In the genomic region with DNA sequence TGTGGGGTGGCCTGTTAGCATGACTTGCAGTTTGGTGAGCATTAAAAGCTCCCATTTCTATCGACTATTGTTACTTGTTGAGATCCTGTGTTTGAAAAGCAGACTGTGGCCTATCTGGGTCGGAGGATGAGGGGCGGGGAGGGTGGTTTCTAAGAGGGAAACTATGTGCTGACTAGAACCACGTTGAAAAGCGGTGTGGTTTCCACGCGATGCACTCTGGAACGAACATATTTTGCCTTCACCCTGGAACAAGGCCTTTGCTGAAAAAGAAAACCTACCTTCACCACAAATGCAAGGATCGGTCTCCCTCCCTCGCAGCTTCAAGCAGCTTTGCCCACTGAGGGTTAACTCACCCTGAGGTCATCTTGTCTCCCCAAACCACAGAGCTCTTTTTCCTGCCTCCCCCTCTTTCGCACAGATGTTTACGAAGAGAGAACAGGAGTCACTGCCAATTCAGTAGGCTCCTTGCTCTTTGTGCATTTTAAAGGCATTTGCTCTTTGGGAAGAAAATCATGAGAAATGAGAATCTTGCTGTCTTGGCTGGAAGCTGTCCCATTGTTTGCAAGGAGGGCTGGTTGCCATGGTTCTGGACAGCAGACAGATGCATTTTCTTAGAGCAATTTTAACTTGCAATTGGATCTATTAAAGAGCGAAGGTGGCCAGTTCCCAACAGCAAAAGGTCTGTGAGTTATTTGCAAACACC, we compare ENCODE assay signal across 9 mouse cellular contexts.
DNase-seq lines count a peak whose midpoint lies in the region; ATAC-seq and TF ChIP-seq lines count a peak whose summit lies in the region.
"Had no signal": no experiment of that assay in that cellular context is flagged by ENCODE, and none has a peak within 500 bp of the region (broad histone marks: within the 10 kb centered on the region; RNA-seq: fewer than 3 reads in every experiment).

No protein-coding gene starts in this region.

- H3K27me3 ChIP-seq in forebrain, embryonic 10.5 days (ENCODE audit: poor library complexity, severe bottlenecking): no peaks in the 10 kb centered on the region
- H3K27me3 ChIP-seq in forebrain, embryonic 13.5 days: no peaks in the 10 kb centered on the region
- H3K27me3 ChIP-seq in neural tube, embryonic 13.5 days: no peaks in the 10 kb centered on the region
- H3K27me3 ChIP-seq in neural tube, embryonic 15.5 days (replicated peaks): no peaks in the 10 kb centered on the region

- H3K36me3 ChIP-seq in forebrain, embryonic 10.5 days (replicated peaks): no peaks in the 10 kb centered on the region
- no peaks in the 10 kb centered on the region for H3K36me3 ChIP-seq in forebrain, embryonic 13.5 days (ENCODE audit: poor library complexity, severe bottlenecking)
- H3K36me3 ChIP-seq in neural tube, embryonic 13.5 days: no peaks in the 10 kb centered on the region
- H3K36me3 ChIP-seq in neural tube, embryonic 15.5 days: no peaks in the 10 kb centered on the region

- no peak for ATAC-seq in forebrain, embryonic 13.5 days
- ATAC-seq in neural tube, embryonic 13.5 days (ENCODE audit: low read depth): peak; percentile 24; the same call in 1 of the 2 replicates
- ATAC-seq in neural tube, embryonic 15.5 days (ENCODE audit: low FRiP score): peak; percentile 38; the same call in 1 of the 2 replicates
- no peak for ATAC-seq in cerebellum, adult (ENCODE audit: insufficient number of reproducible peaks, low FRiP score, low TSS enrichment)

- H3K27ac ChIP-seq in forebrain, embryonic 10.5 days: peak overlapping the region; percentile 36; the same call in 1 of the 2 replicates
- H3K27ac ChIP-seq in forebrain, embryonic 13.5 days: no peak overlapping the region
- peak overlapping the region; percentile 52 for H3K27ac ChIP-seq in neural tube, embryonic 13.5 days (replicated peaks)
- peak overlapping the region; percentile 78 for H3K27ac ChIP-seq in layer of hippocampus, adult 2 months
- H3K27ac ChIP-seq in neural tube, embryonic 15.5 days (replicated peaks): peak overlapping the region; percentile 68

- no peak overlapping the region for H3K4me3 ChIP-seq in forebrain, embryonic 10.5 days
- no peak overlapping the region for H3K4me3 ChIP-seq in forebrain, embryonic 13.5 days
- no peak overlapping the region for H3K4me3 ChIP-seq in neural tube, embryonic 13.5 days
- no peak overlapping the region for H3K4me3 ChIP-seq in layer of hippocampus, adult 2 months
- H3K4me3 ChIP-seq in neural tube, embryonic 15.5 days (replicated peaks): no peak overlapping the region
- H3K4me3 ChIP-seq: erythroblast, embryonic 14.5 days had no signal

- H3K4me2 ChIP-seq in forebrain, embryonic 13.5 days: no peak overlapping the region
- no peak overlapping the region for H3K4me2 ChIP-seq in neural tube, embryonic 13.5 days
- 0 out of 2 replicates have a peak overlapping the region, but pooled peaks have one; percentile 6 for H3K4me2 ChIP-seq in neural tube, embryonic 15.5 days

- DNase-seq in forebrain, embryonic 10.5 days (ENCODE audit: extremely low spot score, low spot score): no peak
- DNase-seq in neural tube, embryonic 10.5 days (ENCODE audit: extremely low spot score, low spot score): no peak
- DNase-seq in layer of hippocampus, adult 2 months (ENCODE audit: low spot score in 2 of 2): peak in 1 of 2 experiments; percentile 45
- no peak for DNase-seq in adrenal gland, adult (ENCODE audit: inconsistent age in 2 of 2, low spot score in 1 of 2)

- H3K4me1 ChIP-seq in forebrain, embryonic 10.5 days: peaks cover 30% of the 10 kb centered on the region
- peaks cover 31% of the 10 kb centered on the region for H3K4me1 ChIP-seq in forebrain, embryonic 13.5 days
- H3K4me1 ChIP-seq in neural tube, embryonic 13.5 days (replicated peaks): peaks cover 46% of the 10 kb centered on the region
- peaks cover 25% of the 10 kb centered on the region for H3K4me1 ChIP-seq in neural tube, embryonic 15.5 days

- H3K9me3 ChIP-seq in forebrain, embryonic 10.5 days: no peaks in the 10 kb centered on the region
- H3K9me3 ChIP-seq in forebrain, embryonic 13.5 days (replicated peaks): no peaks in the 10 kb centered on the region
- H3K9me3 ChIP-seq in neural tube, embryonic 13.5 days: 0 out of 2 replicates have a peak, but pooled peaks cover under 1% of the 10 kb centered on the region
- H3K9me3 ChIP-seq in neural tube, embryonic 15.5 days (replicated peaks): no peaks in the 10 kb centered on the region

- WGBS in forebrain, embryonic 10.5 days: 75% methylated on average over 13 of the region's 13 CpGs
- 57% methylated on average over 13 of the region's 13 CpGs for WGBS in forebrain, embryonic 13.5 days
- 38% methylated on average over 13 of the region's 13 CpGs for WGBS in neural tube, embryonic 13.5 days
- 47% methylated on average over 13 of the region's 13 CpGs for WGBS in neural tube, embryonic 15.5 days

- no peak for TF ChIP-seq CTCF in layer of hippocampus, adult 2 months (conservative IDR thresholded peaks at IDR 0.05)

- no peak overlapping the region for H3K9ac ChIP-seq in forebrain, embryonic 13.5 days
- no peak overlapping the region for H3K9ac ChIP-seq in neural tube, embryonic 13.5 days
- H3K9ac ChIP-seq in neural tube, embryonic 15.5 days (replicated peaks): no peak overlapping the region

Comparison
In these comparisons a context has a peak if more than half of its experiments do, and no peak if none do; other contexts are left out.
1. ATAC-seq: peak in neural tube, embryonic 13.5 days (single experiment) and neural tube, embryonic 15.5 days (single experiment); none in forebrain, embryonic 13.5 days (single experiment) and cerebellum, adult (single experiment).